Mouse (Mus musculus): ENCODE data around the gene Atp8a1.

GRCm38 (mm10) chr5:67753057-67753456, 94.2 kb downstream of the Atp8a1 start:
- no peak for TF ChIP-seq CTCF (IDR thresholded peaks at IDR 0.05; ENCODE audit: control insufficient read depth, insufficient read depth, insufficient replicate concordance, low read depth, low read length)
- TF ChIP-seq POLR2A (IDR thresholded peaks at IDR 0.05; ENCODE audit: control insufficient read depth, low read depth, low read length), result no peak
